Mouse (Mus musculus): ENCODE measurements around the gene Nos1ap. TPM values are rescaled to one million over a fixed set of nuclear protein-coding genes. Genes with fewer than 3 reads are reported as not detected.

Gene Nos1ap
- polyA plus RNA-seq, 1 experiment from 2014 or later, result 19.1 TPM

DNA sequence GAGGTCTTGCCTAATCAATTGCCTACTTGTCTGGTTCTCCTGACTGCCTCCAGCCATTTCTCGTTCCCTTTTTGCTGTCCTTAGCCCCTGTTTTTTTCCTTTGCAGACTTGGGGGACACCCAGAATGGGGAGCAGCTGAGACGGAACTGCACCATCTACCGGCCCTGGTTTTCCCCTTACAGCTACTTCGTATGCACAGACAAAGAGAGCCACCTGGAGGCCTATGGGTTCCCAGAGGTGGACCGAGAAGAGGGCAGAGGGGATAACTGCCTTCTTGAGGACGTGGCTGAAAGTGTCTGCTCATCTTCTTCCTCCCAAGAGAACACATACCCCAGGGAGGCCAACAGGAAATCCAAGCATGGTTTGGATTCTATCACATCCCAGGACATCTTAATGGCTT, 278.2 kb downstream of the Nos1ap start:
- no peak overlapping the region for H3K27ac ChIP-seq (ENCODE audit: low read depth, low read length)
- no peaks in the 10 kb centered on the region for H3K9me3 ChIP-seq (ENCODE audit: control insufficient read depth, low read length)
- ATAC-seq (ENCODE audit: low read depth), result no peak
- no peak overlapping the region for H3K4me2 ChIP-seq (ENCODE audit: low read depth, low read length)
- no peak overlapping the region for H3K4me3 ChIP-seq (ENCODE audit: low read depth, low read length)
- no peak overlapping the region for H3K9ac ChIP-seq (replicated peaks; ENCODE audit: low read depth, low read length)
- H3K27me3 ChIP-seq (ENCODE audit: control insufficient read depth, insufficient read depth, low read length), result no peaks in the 10 kb centered on the region
- WGBS, result 81% methylated on average over 6 of the region's 6 CpGs
- H3K36me3 ChIP-seq (ENCODE audit: control insufficient read depth, insufficient read depth, low read length), result no peaks in the 10 kb centered on the region
- H3K4me1 ChIP-seq (ENCODE audit: control insufficient read depth, insufficient read depth, low read length), result no peaks in the 10 kb centered on the region

DNA sequence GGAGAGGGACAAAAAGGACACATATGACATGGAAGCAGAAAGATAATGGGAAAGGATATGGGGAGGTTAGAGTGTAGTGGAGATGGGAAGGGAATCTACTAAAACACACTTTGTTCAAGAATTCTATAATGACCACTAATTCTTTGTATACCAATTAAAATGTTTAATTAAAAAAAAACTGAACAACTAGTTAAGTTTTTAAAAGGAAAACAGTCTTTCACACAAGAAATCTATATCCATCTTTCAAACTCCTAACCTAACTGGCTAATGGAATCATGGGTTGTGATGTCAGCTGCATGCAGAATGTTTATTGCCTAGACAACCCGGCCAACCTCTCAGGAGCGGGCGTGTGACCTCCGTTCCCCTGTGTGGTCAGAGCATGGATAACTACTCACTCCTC, 281.2 kb downstream of the Nos1ap start, which contains the start of gene Spata46:
Spata46 (plus strand) TSS at position 301 of the 400 bp plus-strand sequence.
- H3K4me3 ChIP-seq (ENCODE audit: low read depth, low read length), result no peak within 1 kb of the TSS
- no peak within 1 kb of the TSS for H3K9ac ChIP-seq (replicated peaks; ENCODE audit: low read depth, low read length)
- no peaks in the 10 kb centered on the region for H3K4me1 ChIP-seq (ENCODE audit: control insufficient read depth, insufficient read depth, low read length)
- ATAC-seq (ENCODE audit: low read depth), result no peak
- H3K27ac ChIP-seq (ENCODE audit: low read depth, low read length), result no peak within 1 kb of the TSS
- no peak within 1 kb of the TSS for H3K4me2 ChIP-seq (ENCODE audit: low read depth, low read length)
- no peaks in the 10 kb centered on the region for H3K27me3 ChIP-seq (ENCODE audit: control insufficient read depth, insufficient read depth, low read length)
- WGBS, result 90% methylated on average over 4 of the region's 4 CpGs
- H3K36me3 ChIP-seq (ENCODE audit: control insufficient read depth, insufficient read depth, low read length), result no peaks in the 10 kb centered on the region
- H3K9me3 ChIP-seq (ENCODE audit: control insufficient read depth, low read length), result no peaks in the 10 kb centered on the region

DNA sequence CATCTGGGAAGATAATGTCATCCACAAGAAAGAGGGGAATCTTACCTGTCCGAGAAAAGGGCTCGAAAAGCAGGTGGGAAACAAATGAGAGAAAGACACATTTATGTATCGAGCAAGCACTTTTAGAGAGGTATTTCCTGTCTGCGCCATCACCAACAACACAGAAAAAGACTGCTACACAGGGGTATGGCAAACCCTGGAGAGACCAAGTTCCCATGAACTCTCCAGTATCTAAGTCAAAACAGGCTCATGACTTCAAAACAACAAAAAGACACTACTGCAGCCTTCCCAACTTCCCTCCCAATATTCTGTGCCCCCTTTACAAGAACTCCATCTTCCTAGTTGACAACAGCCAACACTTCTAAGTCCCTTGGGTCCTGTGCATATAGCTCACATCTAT, 283.4 kb downstream of the Nos1ap start, which contains the start of gene Gm7694:
Gm7694 (minus strand) TSS at position 101 of the 400 bp plus-strand sequence.
- Histone ChIP-seq H3K9me3 (ENCODE audit: control insufficient read depth, low read length) (no peaks in the 10 kb centered on the region), H3K36me3 (ENCODE audit: control insufficient read depth, insufficient read depth, low read length) (no peaks in the 10 kb centered on the region), H3K4me3 (ENCODE audit: low read depth, low read length) (no peak within 1 kb of the TSS), H3K4me2 (ENCODE audit: low read depth, low read length) (no peak within 1 kb of the TSS), H3K9ac (replicated peaks; ENCODE audit: low read depth, low read length) (no peak within 1 kb of the TSS), H3K27ac (ENCODE audit: low read depth, low read length) (no peak within 1 kb of the TSS), H3K27me3 (ENCODE audit: control insufficient read depth, insufficient read depth, low read length) (no peaks in the 10 kb centered on the region), H3K4me1 (ENCODE audit: control insufficient read depth, insufficient read depth, low read length) (no peaks in the 10 kb centered on the region)
- WGBS, result 95% methylated on average over 4 of the region's 4 CpGs
- no peak for ATAC-seq (ENCODE audit: low read depth)

DNA sequence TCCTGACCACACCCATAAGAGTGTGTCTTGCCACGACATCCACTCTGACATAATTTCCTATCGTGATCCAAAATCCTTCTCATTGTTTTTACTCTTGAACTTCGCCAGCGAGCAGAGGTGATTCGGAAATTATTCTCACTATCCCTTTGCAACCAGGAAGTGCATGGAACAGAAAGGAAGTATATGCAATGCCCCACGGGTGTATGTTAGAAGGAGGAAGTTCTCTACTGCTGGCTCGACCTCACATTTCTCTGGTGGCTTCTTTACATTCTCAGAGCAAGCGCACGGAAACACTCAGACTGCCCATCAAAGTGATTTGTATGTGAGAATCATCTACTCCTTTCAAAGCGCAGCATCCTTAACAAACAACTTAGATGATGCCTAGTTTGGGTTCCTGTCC, 284.7 kb downstream of the Nos1ap start:
- WGBS, result 93% methylated on average over 10 of the region's 10 CpGs
- Histone ChIP-seq H3K4me3 (ENCODE audit: low read depth, low read length) (no peak overlapping the region), H3K9ac (replicated peaks; ENCODE audit: low read depth, low read length) (no peak overlapping the region), H3K36me3 (ENCODE audit: control insufficient read depth, insufficient read depth, low read length) (no peaks in the 10 kb centered on the region), H3K4me1 (ENCODE audit: control insufficient read depth, insufficient read depth, low read length) (no peaks in the 10 kb centered on the region), H3K27ac (ENCODE audit: low read depth, low read length) (no peak overlapping the region), H3K27me3 (ENCODE audit: control insufficient read depth, insufficient read depth, low read length) (no peaks in the 10 kb centered on the region), H3K9me3 (ENCODE audit: control insufficient read depth, low read length) (no peaks in the 10 kb centered on the region), H3K4me2 (ENCODE audit: low read depth, low read length) (no peak overlapping the region)
- ATAC-seq (ENCODE audit: low read depth), result no peak

DNA sequence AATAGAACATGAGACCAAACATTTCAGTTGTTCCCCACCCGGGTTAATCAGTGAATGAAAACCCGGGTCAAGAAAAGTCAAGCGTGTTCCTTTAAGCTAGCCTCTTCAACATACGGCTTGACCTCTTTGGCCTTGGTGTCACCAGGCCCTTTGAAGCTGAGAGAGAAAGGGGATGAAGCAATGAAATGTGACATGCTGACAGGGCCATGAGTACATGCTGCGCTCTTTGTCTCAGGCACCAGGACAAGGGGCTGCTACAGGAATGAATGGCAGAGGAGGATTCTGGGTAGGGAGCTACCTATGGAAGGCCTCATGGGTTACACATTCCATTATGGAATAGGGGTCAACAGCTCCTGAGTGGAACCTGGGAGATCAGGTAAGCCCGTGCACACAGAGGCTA, 286.6 kb downstream of the Nos1ap start:
- WGBS, result 39% methylated on average over 6 of the region's 6 CpGs
- H3K27me3 ChIP-seq (ENCODE audit: control insufficient read depth, insufficient read depth, low read length), result no peaks in the 10 kb centered on the region
- H3K9ac ChIP-seq (replicated peaks; ENCODE audit: low read depth, low read length), result no peak overlapping the region
- no peaks in the 10 kb centered on the region for H3K4me1 ChIP-seq (ENCODE audit: control insufficient read depth, insufficient read depth, low read length)
- H3K4me2 ChIP-seq (ENCODE audit: low read depth, low read length), result no peak overlapping the region
- H3K4me3 ChIP-seq (ENCODE audit: low read depth, low read length), result no peak overlapping the region
- no peak overlapping the region for H3K27ac ChIP-seq (ENCODE audit: low read depth, low read length)
- no peaks in the 10 kb centered on the region for H3K9me3 ChIP-seq (ENCODE audit: control insufficient read depth, low read length)
- no peaks in the 10 kb centered on the region for H3K36me3 ChIP-seq (ENCODE audit: control insufficient read depth, insufficient read depth, low read length)
- ATAC-seq (ENCODE audit: low read depth), result no peak

DNA sequence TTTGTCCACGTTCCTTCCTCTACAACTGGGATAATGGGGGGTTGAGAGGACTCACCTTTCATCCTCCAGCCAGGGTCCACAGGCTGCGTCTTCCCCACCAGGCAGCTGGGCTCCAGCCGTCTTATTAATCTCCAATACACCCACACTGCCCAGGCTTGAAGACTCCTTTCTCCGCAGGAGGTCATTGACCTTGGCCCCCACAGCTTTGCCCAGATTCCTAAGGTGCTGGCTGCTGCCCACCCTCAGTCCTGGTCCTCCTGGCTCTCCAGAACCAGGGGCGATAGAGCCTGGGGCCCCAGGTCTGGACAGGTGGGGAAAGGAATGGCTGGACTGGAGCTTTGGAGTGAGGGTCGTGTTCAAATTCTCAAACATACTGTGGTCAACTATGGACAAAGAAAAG, 287.2 kb downstream of the Nos1ap start:
- no peak overlapping the region for H3K27ac ChIP-seq (ENCODE audit: low read depth, low read length)
- no peak overlapping the region for H3K4me3 ChIP-seq (ENCODE audit: low read depth, low read length)
- no peak overlapping the region for H3K9ac ChIP-seq (replicated peaks; ENCODE audit: low read depth, low read length)
- 82% methylated on average over 6 of the region's 6 CpGs for WGBS
- H3K36me3 ChIP-seq (ENCODE audit: control insufficient read depth, insufficient read depth, low read length), result no peaks in the 10 kb centered on the region
- no peaks in the 10 kb centered on the region for H3K27me3 ChIP-seq (ENCODE audit: control insufficient read depth, insufficient read depth, low read length)
- H3K9me3 ChIP-seq (ENCODE audit: control insufficient read depth, low read length), result no peaks in the 10 kb centered on the region
- no peaks in the 10 kb centered on the region for H3K4me1 ChIP-seq (ENCODE audit: control insufficient read depth, insufficient read depth, low read length)
- no peak for ATAC-seq (ENCODE audit: low read depth)
- no peak overlapping the region for H3K4me2 ChIP-seq (ENCODE audit: low read depth, low read length)

DNA sequence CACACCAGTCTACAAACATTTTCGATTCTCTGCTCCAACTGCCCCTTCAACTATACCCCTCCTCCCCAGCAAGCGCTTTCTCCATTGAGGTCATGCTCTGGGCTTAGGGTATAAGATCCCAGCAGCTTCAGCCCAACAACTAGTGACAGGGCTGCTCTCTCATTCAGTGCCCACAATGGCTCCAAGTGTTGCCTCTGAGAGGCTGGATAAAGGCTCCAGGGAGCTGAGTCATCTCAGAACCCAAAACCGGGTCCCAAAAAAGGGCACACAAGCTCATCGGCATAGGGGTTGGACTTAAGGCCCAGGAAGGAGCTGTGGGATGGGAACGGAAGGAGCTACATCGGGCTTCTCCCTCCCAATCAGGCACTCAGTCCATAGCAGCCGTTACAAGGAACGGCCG, 288.0 kb downstream of the Nos1ap start:
- H3K27ac ChIP-seq (ENCODE audit: low read depth, low read length), result no peak overlapping the region

DNA sequence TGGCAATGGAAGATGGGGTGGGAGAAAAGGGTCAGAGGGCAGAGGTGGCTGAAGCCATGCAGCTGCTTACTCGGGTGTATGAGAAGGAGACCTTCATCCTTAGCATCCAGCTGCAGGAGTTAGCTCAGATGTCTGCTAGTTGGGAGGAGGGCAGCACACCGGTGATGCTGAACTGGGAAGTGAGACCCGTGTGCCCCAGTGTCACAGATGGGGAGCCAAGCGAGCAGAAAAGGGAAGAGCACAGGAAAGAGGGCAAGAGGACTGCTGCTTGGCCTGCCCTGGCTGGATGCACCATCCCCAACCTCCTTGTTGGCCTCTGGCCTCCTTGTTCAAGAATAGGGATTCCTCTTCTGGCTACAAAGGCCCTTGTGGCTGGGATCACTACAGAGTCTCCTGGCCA, 290.2 kb downstream of the Nos1ap start:
- H3K4me1 ChIP-seq (ENCODE audit: control insufficient read depth, insufficient read depth, low read length), result no peaks in the 10 kb centered on the region

More for the DNA sequence above, 288.0 kb downstream of the Nos1ap start:
- Histone ChIP-seq H3K4me3 (ENCODE audit: low read depth, low read length) (no peak overlapping the region), H3K9ac (replicated peaks; ENCODE audit: low read depth, low read length) (no peak overlapping the region), H3K9me3 (ENCODE audit: control insufficient read depth, low read length) (no peaks in the 10 kb centered on the region), H3K4me1 (ENCODE audit: control insufficient read depth, insufficient read depth, low read length) (no peaks in the 10 kb centered on the region), H3K4me2 (ENCODE audit: low read depth, low read length) (no peak overlapping the region), H3K27me3 (ENCODE audit: control insufficient read depth, insufficient read depth, low read length) (no peaks in the 10 kb centered on the region), H3K36me3 (ENCODE audit: control insufficient read depth, insufficient read depth, low read length) (no peaks in the 10 kb centered on the region)
- ATAC-seq (ENCODE audit: low read depth), result no peak
- 97% methylated on average over 9 of the region's 9 CpGs for WGBS

DNA sequence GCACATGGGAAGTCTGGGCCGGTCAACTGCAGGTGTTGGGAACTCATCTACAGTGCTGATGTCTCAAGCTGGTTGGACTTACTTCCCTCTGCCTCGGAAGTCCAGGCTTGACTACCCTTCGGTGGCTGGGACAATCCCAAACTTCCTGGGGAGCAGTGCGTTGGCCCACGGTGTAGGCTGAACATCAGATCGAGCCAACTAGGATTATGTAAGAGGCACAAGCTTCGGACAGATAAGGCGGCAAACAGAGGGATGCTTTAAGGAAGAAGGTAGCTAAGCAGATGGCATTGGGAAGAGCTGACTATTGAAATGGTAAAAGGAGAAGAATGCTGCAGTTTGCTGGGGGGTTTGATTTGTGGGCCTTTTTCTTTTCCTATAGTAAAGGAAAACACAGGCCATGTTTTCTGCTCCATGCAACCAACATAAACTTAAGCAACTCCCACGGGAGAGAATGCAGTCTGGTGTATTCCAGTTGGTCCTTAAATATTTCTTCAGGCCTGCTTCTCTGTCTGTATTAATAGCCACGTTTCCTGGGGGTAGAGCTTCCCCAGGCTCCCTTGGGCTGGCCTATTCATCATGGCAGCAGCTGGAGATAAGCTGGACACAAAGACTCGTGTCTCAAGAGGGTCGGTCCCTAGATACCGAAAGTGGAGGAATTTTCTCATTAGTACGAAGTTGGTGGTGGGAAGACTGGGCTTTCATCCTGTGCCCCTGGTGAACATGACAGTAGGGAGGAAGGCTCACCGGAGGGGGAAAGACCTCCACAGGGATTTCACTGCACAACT, 294.7 kb downstream of the Nos1ap start:
- no peak overlapping the region for H3K4me2 ChIP-seq (ENCODE audit: low read depth, low read length)
- H3K9ac ChIP-seq (replicated peaks; ENCODE audit: low read depth, low read length), result no peak overlapping the region
- H3K4me3 ChIP-seq (ENCODE audit: low read depth, low read length), result no peak overlapping the region
- no peaks in the 10 kb centered on the region for H3K27me3 ChIP-seq (ENCODE audit: control insufficient read depth, insufficient read depth, low read length)
- H3K9me3 ChIP-seq (ENCODE audit: control insufficient read depth, low read length), result no peaks in the 10 kb centered on the region
- 67% methylated on average over 15 of the region's 15 CpGs for WGBS
- H3K36me3 ChIP-seq (ENCODE audit: control insufficient read depth, insufficient read depth, low read length), result no peaks in the 10 kb centered on the region
- H3K27ac ChIP-seq (ENCODE audit: low read depth, low read length), result no peak overlapping the region
- H3K4me1 ChIP-seq (ENCODE audit: control insufficient read depth, insufficient read depth, low read length), result no peaks in the 10 kb centered on the region
- ATAC-seq (ENCODE audit: low read depth), result no peak

More for the DNA sequence above, 290.2 kb downstream of the Nos1ap start:
- no peak overlapping the region for H3K4me3 ChIP-seq (ENCODE audit: low read depth, low read length)
- no peak for ATAC-seq (ENCODE audit: low read depth)
- WGBS, result 92% methylated on average over 4 of the region's 4 CpGs
- no peak overlapping the region for H3K4me2 ChIP-seq (ENCODE audit: low read depth, low read length)
- no peaks in the 10 kb centered on the region for H3K36me3 ChIP-seq (ENCODE audit: control insufficient read depth, insufficient read depth, low read length)
- H3K9ac ChIP-seq (replicated peaks; ENCODE audit: low read depth, low read length), result no peak overlapping the region
- H3K27ac ChIP-seq (ENCODE audit: low read depth, low read length), result no peak overlapping the region
- H3K27me3 ChIP-seq (ENCODE audit: control insufficient read depth, insufficient read depth, low read length), result no peaks in the 10 kb centered on the region
- H3K9me3 ChIP-seq (ENCODE audit: control insufficient read depth, low read length), result no peaks in the 10 kb centered on the region
